Mouse (Mus musculus) G1E (cell line): ENCODE data around the gene Minos1. TPM values are rescaled to one million over a fixed set of nuclear protein-coding genes. Genes with fewer than 3 reads are reported as not detected.

Experiments used
- ATAC-seq: 2 replicates; pipeline ENCODE4 v1.8.0; 2016; ENCODE audit warnings: mild to moderate bottlenecking; ENCODE audit not compliant: insufficient number of reproducible peaks, poor library complexity, low FRiP score, severe bottlenecking; ENCODE audit errors: extremely low read depth
- DNase-seq: peaks from one replicate; pipeline ENCODE4 v3.0.0; 2012; ENCODE audit warnings: low spot score
- H3K27me3 ChIP-seq: 2 replicates; pipeline ENCODE4 v1.6.1; 2012; ENCODE audit warnings: mild to moderate bottlenecking, low read length, inconsistent platforms; ENCODE audit not compliant: insufficient read depth
- H3K36me3 ChIP-seq: replicated peaks from 2 replicates; pipeline ENCODE3; 2012; ENCODE audit warnings: mild to moderate bottlenecking, inconsistent platforms
- H3K4me1 ChIP-seq: 2 replicates; pipeline ENCODE4 v1.6.1; 2012; ENCODE audit warnings: low read depth, low read length, inconsistent platforms, mixed read lengths; ENCODE audit not compliant: insufficient read depth
- H3K4me3 ChIP-seq: 2 replicates; pipeline ENCODE4 v1.5.1; 2012; ENCODE audit warnings: low read depth, mild to moderate bottlenecking, inconsistent platforms, low read length, moderate library complexity, mixed read lengths
- H3K9me3 ChIP-seq: replicated peaks from 2 replicates; pipeline ENCODE4 v1.6.1; 2012; ENCODE audit warnings: inconsistent platforms
- CTCF ChIP-seq: IDR thresholded peaks from 2 replicates; pipeline ENCODE4 v1.5.1; 2012; ENCODE audit warnings: low read depth, low read length, inconsistent platforms, mixed read lengths
- GATA1 ChIP-seq: IDR thresholded peaks from 2 replicates; pipeline ENCODE4 v1.6.1; 2012; ENCODE audit warnings: borderline replicate concordance, low read length, inconsistent platforms, mixed read lengths
- GATA2 ChIP-seq: IDR thresholded peaks from 2 replicates; pipeline ENCODE4 v1.6.1; 2012; ENCODE audit warnings: low read depth, low read length, inconsistent platforms, borderline replicate concordance
- POLR2AphosphoS5 ChIP-seq: IDR thresholded peaks from 2 replicates; pipeline ENCODE4 v1.6.1; 2012; ENCODE audit warnings: low read depth, low read length, inconsistent platforms; ENCODE audit not compliant: insufficient replicate concordance
- TAL1 ChIP-seq: conservative IDR thresholded peaks from 2 replicates; pipeline ENCODE4 v1.6.1; 2012; ENCODE audit warnings: low read depth, low read length, inconsistent platforms, mixed read lengths
- polyA plus RNA-seq: library from polyadenylated mRNA; stranded (reverse); fragments of >175 nt; gene quantifications from 2 replicates; pipeline ENCODE4 v1.2.3, GENCODE M21; 2012
- total RNA-seq, 2 experiments: library from RNA; stranded (forward) in 1 of 2; stranded (reverse) in 1 of 2; fragments of 200-1000 nt in 1 of 2; fragments of >200 nt in 1 of 2; fragmentation: Nextera tagmentation in 1 of 2; gene quantifications; 2 replicates each; pipeline ENCODE4 v1.2.3; 2014 to 2017

Gene Minos1
- total and polyA plus RNA-seq, 3 experiments: 12.8 to 342 (median 323) TPM

DNA sequence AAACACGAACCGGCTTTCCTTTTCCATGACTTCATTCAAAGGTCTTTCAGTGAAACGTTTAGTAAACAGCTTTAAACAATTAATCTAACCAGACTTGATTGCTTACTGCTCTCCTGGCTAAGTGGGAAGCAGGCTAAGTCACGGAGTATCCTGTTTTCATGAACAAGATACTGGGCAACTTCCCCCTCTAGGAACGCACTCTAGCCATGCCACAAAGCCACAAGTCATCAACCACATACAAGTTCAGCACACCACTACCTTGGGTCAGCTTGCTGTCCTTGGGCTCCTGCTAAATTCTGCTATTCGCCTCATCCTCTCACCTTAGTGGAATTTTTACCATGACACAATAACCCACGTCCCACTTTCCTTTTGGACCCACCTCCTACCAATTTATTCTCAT is 9.9 kb downstream of the Minos1 start:
- Histone ChIP-seq H3K27me3 (no peaks in the 10 kb centered on the region), H3K9me3 (no peaks in the 10 kb centered on the region), H3K4me1 (peaks cover 83% of the 10 kb centered on the region), H3K4me3 (no peak overlapping the region), H3K36me3 (peaks cover 56% of the 10 kb centered on the region)
- ATAC-seq (no peak), DNase-seq (no peak)
- no peak for TF ChIP-seq POLR2AphosphoS5
- TF ChIP-seq TAL1: no peak
- TF ChIP-seq GATA1: no peak
- TF ChIP-seq GATA2: no peak
- no peak for TF ChIP-seq CTCF

DNA sequence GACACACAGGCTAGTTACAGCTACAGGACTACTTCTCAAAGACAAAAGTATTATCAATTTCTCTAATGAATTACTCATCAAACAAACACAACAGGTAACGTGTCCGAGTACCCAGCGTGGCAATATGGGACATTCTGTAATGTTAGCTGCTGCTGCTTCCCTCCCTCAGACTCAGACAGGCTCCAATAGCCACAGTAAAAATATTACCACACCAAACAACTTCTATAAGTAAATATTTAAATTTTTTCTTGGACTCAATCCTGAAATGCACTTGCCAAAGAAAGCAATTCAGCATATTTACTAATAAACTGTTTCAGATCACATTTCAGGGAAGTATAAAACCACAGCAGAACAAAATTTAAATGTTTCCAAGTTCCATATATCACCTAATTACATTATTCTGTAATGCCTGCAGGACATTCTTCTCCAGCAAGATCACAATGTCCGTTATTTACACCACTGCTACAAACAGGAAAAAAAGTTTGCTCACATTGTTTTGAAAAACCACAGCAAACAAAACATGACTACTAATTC is 10.6 kb downstream of the Minos1 start:
- Histone ChIP-seq H3K27me3 (no peaks in the 10 kb centered on the region), H3K9me3 (no peaks in the 10 kb centered on the region), H3K4me3 (no peak overlapping the region), H3K4me1 (peaks cover 82% of the 10 kb centered on the region), H3K36me3 (peaks cover 56% of the 10 kb centered on the region)
- DNase-seq (no peak), ATAC-seq (no peak)
- TF ChIP-seq CTCF: no peak
- no peak for TF ChIP-seq POLR2AphosphoS5
- TF ChIP-seq GATA2: no peak
- no peak for TF ChIP-seq GATA1
- no peak for TF ChIP-seq TAL1

DNA sequence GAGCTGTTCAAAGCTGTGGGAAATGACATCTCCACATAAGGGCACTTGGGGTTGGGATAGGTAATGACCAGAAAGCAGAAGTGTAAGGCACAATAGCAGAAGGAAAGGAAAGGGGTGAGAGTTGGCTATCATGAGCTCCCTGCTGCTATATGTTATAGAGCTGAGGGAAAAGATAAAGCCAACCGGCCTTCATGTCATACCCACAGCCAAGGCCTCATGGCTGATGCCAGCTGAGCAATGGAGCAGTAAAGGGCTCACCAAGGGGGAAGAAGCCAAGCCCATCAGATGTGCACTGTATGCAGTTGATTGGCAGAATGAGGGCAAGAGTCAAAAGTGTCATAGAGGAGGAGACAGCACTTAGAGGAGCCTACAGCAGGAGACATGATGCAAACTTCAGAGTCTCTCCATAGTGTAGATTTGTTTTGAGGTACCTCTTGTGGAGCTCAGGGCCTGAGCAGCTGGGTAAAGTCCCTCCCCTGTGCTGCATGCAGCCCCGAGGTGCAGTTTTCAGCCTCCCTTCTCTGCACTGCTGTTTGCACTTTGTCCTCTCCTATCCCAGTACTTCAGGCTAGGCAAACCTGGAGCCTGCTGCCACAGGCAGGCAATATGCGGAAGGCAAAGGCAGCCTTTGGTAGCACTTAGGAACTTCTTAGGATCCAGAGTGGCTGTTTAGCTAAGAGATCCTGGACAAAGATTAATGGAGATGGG is 14.4 kb downstream of the Minos1 start:
- Histone ChIP-seq H3K4me3 (no peak overlapping the region), H3K9me3 (no peaks in the 10 kb centered on the region), H3K27me3 (no peaks in the 10 kb centered on the region), H3K4me1 (peaks cover 72% of the 10 kb centered on the region), H3K36me3 (peaks cover 63% of the 10 kb centered on the region)
- ATAC-seq (peak; percentile 46), DNase-seq (no peak)
- TF ChIP-seq GATA2: no peak
- no peak for TF ChIP-seq GATA1
- no peak; the same call in 1 of the 2 replicates for TF ChIP-seq TAL1

DNA sequence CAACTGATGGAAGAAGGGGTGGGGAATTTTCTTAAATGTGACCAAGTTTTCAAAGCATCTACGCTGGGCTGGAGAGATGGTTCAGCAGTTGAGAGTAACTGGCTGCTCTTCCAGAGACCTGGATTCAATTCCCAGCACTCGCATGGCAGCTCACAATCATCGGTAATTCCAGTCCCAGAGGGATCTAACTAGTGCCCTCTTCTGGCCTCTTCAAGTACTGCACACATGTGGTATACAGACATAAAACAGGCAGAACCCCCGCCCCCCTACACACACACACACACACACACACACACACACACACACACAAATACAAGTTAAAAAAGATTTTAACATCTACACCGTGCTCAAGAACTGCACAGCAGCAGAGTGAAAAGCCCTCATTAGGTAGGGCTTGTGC is 15.2 kb downstream of the Minos1 start:
- H3K36me3 ChIP-seq: peaks cover 69% of the 10 kb centered on the region
- H3K4me3 ChIP-seq: no peak overlapping the region
- H3K27me3 ChIP-seq: no peaks in the 10 kb centered on the region
- no peaks in the 10 kb centered on the region for H3K9me3 ChIP-seq
- DNase-seq: no peak
- TF ChIP-seq CTCF: peak; percentile 40
- TF ChIP-seq GATA2: no peak
- TF ChIP-seq GATA1: no peak
- TF ChIP-seq POLR2AphosphoS5: no peak
- TF ChIP-seq TAL1: no peak
- peaks cover 73% of the 10 kb centered on the region for H3K4me1 ChIP-seq
- ATAC-seq: no peak

DNA sequence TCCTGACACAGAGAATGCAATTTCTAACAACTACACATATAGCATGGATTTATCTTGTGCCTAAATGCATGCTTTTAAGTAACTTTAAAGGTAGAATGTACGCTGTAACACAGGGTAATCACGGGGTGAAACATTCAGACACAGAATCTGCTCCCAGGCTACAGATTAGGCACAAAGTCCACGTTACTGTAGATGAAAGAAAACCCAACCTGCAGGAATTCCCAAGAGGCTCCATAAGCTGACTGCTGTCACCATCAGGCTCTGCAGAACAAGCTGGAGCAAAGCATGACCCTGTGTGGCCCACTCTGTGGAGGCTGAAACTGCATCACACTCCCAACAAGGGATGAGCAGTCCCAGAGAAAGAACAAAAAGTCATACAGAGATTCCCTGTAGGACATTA is 18.4 kb downstream of the Minos1 start:
- H3K4me1 ChIP-seq: peaks cover 61% of the 10 kb centered on the region
- DNase-seq: no peak
- TF ChIP-seq POLR2AphosphoS5: no peak
- no peak for TF ChIP-seq CTCF
- H3K36me3 ChIP-seq: peaks cover 76% of the 10 kb centered on the region
- no peak overlapping the region for H3K4me3 ChIP-seq
- H3K27me3 ChIP-seq: no peaks in the 10 kb centered on the region
- no peak for ATAC-seq
- H3K9me3 ChIP-seq: no peaks in the 10 kb centered on the region

DNA sequence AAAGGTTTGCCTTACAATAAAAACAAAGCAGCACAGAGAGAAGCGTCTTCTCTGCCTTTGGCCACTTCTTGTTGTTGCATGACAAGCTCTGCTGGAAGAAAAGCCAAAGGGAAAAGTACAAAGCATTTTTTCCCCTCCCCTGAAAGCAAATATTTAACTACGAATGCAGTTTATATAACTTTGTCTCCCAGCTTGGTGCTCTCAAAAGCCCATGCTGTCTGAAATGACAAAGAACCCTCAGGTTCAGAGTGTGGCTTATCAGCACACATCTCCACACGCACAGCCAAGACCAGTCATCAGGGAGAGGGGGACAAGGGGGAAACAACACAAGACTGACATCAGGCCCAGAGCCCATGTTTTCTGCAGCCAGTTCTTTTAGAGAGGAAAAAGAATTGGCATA is 19.5 kb downstream of the Minos1 start:
- DNase-seq (no peak), ATAC-seq (no peak)
- peaks cover 79% of the 10 kb centered on the region for H3K36me3 ChIP-seq
- no peak overlapping the region for H3K4me3 ChIP-seq
- TF ChIP-seq POLR2AphosphoS5 (no peak), GATA2 (no peak), GATA1 (no peak), CTCF (no peak), TAL1 (no peak)
- peaks cover 53% of the 10 kb centered on the region for H3K4me1 ChIP-seq
- no peaks in the 10 kb centered on the region for H3K9me3 ChIP-seq
- no peaks in the 10 kb centered on the region for H3K27me3 ChIP-seq

DNA sequence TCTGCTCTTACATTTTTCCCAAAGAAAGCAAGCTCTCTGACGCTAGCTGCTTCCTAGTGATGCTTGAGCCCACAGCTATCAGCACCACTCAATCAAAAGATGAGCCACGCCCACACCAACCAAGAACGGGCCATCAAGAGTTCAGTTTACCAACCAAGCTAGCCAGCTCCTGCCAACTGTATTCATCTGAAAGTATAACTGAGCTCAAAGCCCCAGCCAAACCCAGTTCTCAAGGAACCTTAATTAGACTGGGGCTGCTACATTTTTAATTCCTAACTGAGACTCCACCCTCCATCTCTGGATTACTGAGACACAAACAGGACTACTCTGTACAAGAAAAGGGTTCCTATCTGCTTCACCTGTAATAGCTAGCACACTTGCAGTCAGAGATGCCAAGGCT is 20.1 kb downstream of the Minos1 start:
- H3K36me3 ChIP-seq: peaks cover 82% of the 10 kb centered on the region
- no peaks in the 10 kb centered on the region for H3K9me3 ChIP-seq
- TF ChIP-seq POLR2AphosphoS5 (no peak), TAL1 (no peak), GATA2 (no peak), CTCF (no peak), GATA1 (no peak)
- ATAC-seq: no peak
- peaks cover 50% of the 10 kb centered on the region for H3K4me1 ChIP-seq
- H3K27me3 ChIP-seq: no peaks in the 10 kb centered on the region
- no peak for DNase-seq
- no peak overlapping the region for H3K4me3 ChIP-seq
